Comparison of ENCODE assay signal across 8 mouse cellular contexts in genomic region chr15:78447746-78448535, GRCm38 (mm10). TPM values are rescaled to one million over a fixed set of nuclear protein-coding genes. Genes with fewer than 3 reads are reported as not detected.
DNase-seq lines count a peak whose midpoint lies in the region; ATAC-seq and TF ChIP-seq lines count a peak whose summit lies in the region.

No protein-coding gene starts in this region.

- peak; percentile 96 for TF ChIP-seq CTCF in gastrocnemius, adult 2 months (IDR thresholded peaks at IDR 0.05)

- H3K4me2 ChIP-seq in hindbrain, embryonic 16.5 days (ENCODE audit: low read length) = peak overlapping the region; percentile 78

- peak overlapping the region; percentile 87 for H3K27ac ChIP-seq in gastrocnemius, adult 2 months
- H3K27ac ChIP-seq in hindbrain, embryonic 16.5 days (ENCODE audit: low read depth, low read length) = peak overlapping the region; percentile 85

- H3K4me3 ChIP-seq in gastrocnemius, adult 2 months = peak overlapping the region; percentile 80
- peak overlapping the region; percentile 33 for H3K4me3 ChIP-seq in hindbrain, embryonic 16.5 days (ENCODE audit: low read length)

- WGBS in hindbrain, embryonic 16.5 days = under 1% methylated on average over 22 of the region's 22 CpGs

- no peaks in the 10 kb centered on the region for H3K36me3 ChIP-seq in hindbrain, embryonic 16.5 days (ENCODE audit: control insufficient read depth, insufficient read depth, low read length)

- H3K9ac ChIP-seq in hindbrain, embryonic 16.5 days (ENCODE audit: low read depth, low read length) = peak overlapping the region; percentile 50

- peak; percentile 53; the same call in 1 of the 2 replicates for ATAC-seq in hindbrain, embryonic 16.5 days

- intact Hi-C loops in gastrocnemius, adult 2 months (cut with DNase I) = loop anchor here (1.0 to 5.0 kb wide), 3 partner anchors 66 to 134 kb away; no protein-coding TSS in a partner anchor

- peaks cover 4% of the 10 kb centered on the region; the same call in 1 of the 2 replicates for H3K4me1 ChIP-seq in hindbrain, embryonic 16.5 days (ENCODE audit: control insufficient read depth, insufficient read depth, low read depth, low read length)

- peak; percentile 93 for DNase-seq in ZHBTc4 (ENCODE audit: low read depth, low spot score)
- peak; percentile 98 to 99 for DNase-seq in cerebellum, postnatal 4 days (ENCODE audit: low spot score in 2 of 2)
- peak; percentile 96 for DNase-seq in gastrocnemius, adult 2 months
- peak; percentile 84 for DNase-seq in left cerebral cortex, adult 11 months (ENCODE audit: low spot score)
- DNase-seq in lung, postnatal 4 days = peak; percentile 93 to 96
- peak; percentile 93 for DNase-seq in retina, postnatal 1 day
- peak; percentile 98 for DNase-seq in thymus, postnatal 4 days

- no peaks in the 10 kb centered on the region for H3K9me3 ChIP-seq in hindbrain, embryonic 16.5 days (ENCODE audit: control insufficient read depth, low read length)

- no peaks in the 10 kb centered on the region for H3K27me3 ChIP-seq in hindbrain, embryonic 16.5 days (replicated peaks; ENCODE audit: control insufficient read depth, insufficient read depth, low read length)

RNA-seq across cellular contexts. Expression of gene Kctd17, which starts 19.6 kb away (rescaled TPM):
- total RNA-seq in gastrocnemius, adult 2 months (2021) = 10 to 100 TPM in 1 of 2 experiments, 1 to 10 TPM in 1; 8.9 to 17.2 TPM
- 161 and 172 TPM in 2 replicates for polyA plus RNA-seq in hindbrain, embryonic 16.5 days (2015; fragmentation: Nextera tagmentation; extraction: Ambion mirVana)

RNA-seq across cellular contexts. Expression of gene Tmprss6, which starts 20.5 kb away (rescaled TPM):
- not detected for total RNA-seq in gastrocnemius, adult 2 months (2021)
- 0.29 and 0.51 TPM in 2 replicates for polyA plus RNA-seq in hindbrain, embryonic 16.5 days (2015; fragmentation: Nextera tagmentation; extraction: Ambion mirVana)

RNA-seq across cellular contexts. Expression of gene Mpst, which starts 41.7 kb away (rescaled TPM):
- 10 to 100 TPM; 61.9 to 66.9 TPM for total RNA-seq in gastrocnemius, adult 2 months (2021)
- polyA plus RNA-seq in hindbrain, embryonic 16.5 days (2015; fragmentation: Nextera tagmentation; extraction: Ambion mirVana) = 5.1 and 5.2 TPM in 2 replicates

RNA-seq across cellular contexts. Expression of gene Tst, which starts 42.2 kb away (rescaled TPM):
- 10 to 100 TPM; 18.2 to 18.8 TPM for total RNA-seq in gastrocnemius, adult 2 months (2021)
- polyA plus RNA-seq in hindbrain, embryonic 16.5 days (2015; fragmentation: Nextera tagmentation; extraction: Ambion mirVana) = 30.3 and 43.5 TPM in 2 replicates

RNA-seq across cellular contexts. Expression of gene Il2rb, which starts 47.1 kb away (rescaled TPM):
- total RNA-seq in gastrocnemius, adult 2 months (2021) = not detected
- polyA plus RNA-seq in hindbrain, embryonic 16.5 days (2015; fragmentation: Nextera tagmentation; extraction: Ambion mirVana) = 0.26 and 0.37 TPM in 2 replicates

Comparison
In these comparisons a context has a peak if more than half of its experiments do, and no peak if none do; other contexts are left out.
1. Peak in every context shown above with its lines: DNase-seq, ATAC-seq, H3K4me3 ChIP-seq and H3K27ac ChIP-seq.